Mouse (Mus musculus) heart, embryonic 11.5 days (tissue): ENCODE data around the gene Krt83. TPM values are rescaled to one million over a fixed set of nuclear protein-coding genes. Genes with fewer than 3 reads are reported as not detected.
A peak's percentile ranks its signal among the peaks of the same experiment; 100 is the strongest.

ENCODE experiments used
- ATAC-seq: fragments of 200-750 bp; cut with Nextera tagmentation; replicated peaks from 2 replicates; pipeline ENCODE4 v1.8.0; 2017; ENCODE audit warnings: moderate library complexity; ENCODE audit not compliant: insufficient number of reproducible peaks, low FRiP score, low TSS enrichment
- H3K27ac ChIP-seq: fragments of 300-500 bp; sonication (generic); 2 replicates; pipeline ENCODE4 v1.5.1; 2014; ENCODE audit warnings: mild to moderate bottlenecking, low read depth, low read length
- H3K27me3 ChIP-seq: fragments of 300-500 bp; sonication (generic); 2 replicates; pipeline ENCODE4 v1.6.1; 2014; ENCODE audit warnings: mild to moderate bottlenecking, low read length, mixed read lengths; ENCODE audit not compliant: control insufficient read depth, insufficient read depth
- H3K36me3 ChIP-seq: fragments of 300-500 bp; sonication (generic); 2 replicates; pipeline ENCODE4 v1.6.1; 2014; ENCODE audit warnings: mild to moderate bottlenecking, low read length, moderate library complexity, mixed read lengths; ENCODE audit not compliant: control insufficient read depth, insufficient read depth
- H3K4me1 ChIP-seq: fragments of 300-500 bp; sonication (generic); 2 replicates; pipeline ENCODE4 v1.6.1; 2014; ENCODE audit warnings: low read length; ENCODE audit not compliant: control insufficient read depth, insufficient read depth
- H3K4me2 ChIP-seq: fragments of 300-500 bp; sonication (generic); 2 replicates; pipeline ENCODE4 v1.6.1; 2014; ENCODE audit warnings: mild to moderate bottlenecking, moderate library complexity
- H3K4me3 ChIP-seq: fragments of 300-500 bp; sonication (generic); 2 replicates; pipeline ENCODE4 v1.5.1; 2014; ENCODE audit warnings: low read depth, low read length
- H3K9ac ChIP-seq: fragments of 300-500 bp; sonication (generic); 2 replicates; pipeline ENCODE4 v1.6.1; 2014; ENCODE audit warnings: mild to moderate bottlenecking, low read depth, low read length, moderate library complexity
- H3K9me3 ChIP-seq: fragments of 300-500 bp; sonication (generic); replicated peaks from 2 replicates; pipeline ENCODE4 v1.6.1; 2016; ENCODE audit warnings: low read length; ENCODE audit not compliant: control insufficient read depth
- WGBS: fragments of 180-500 bp; shearing (Covaris S2); extraction: QIAGEN DNeasy Blood & Tissue Kit; methylation state at CpG from one replicate; pipeline ENCODE4 v1.1.7; 2014; ENCODE audit not compliant: insufficient replicate concordance; 5-methylcytosine and 5-hydroxymethylcytosine counted together
- polyA plus RNA-seq: library from polyadenylated mRNA; unstranded; fragments of >200 nt; fragmentation: Nextera tagmentation; extraction: Ambion mirVana; gene quantifications from 2 replicates; pipeline ENCODE4 v1.2.1, GENCODE M21; 2014

Gene Krt83
- polyA plus RNA-seq, 1 experiment from 2014 or later: not detected

GRCm38 (mm10) chr15:101484939-101485338 lies 6.4 kb downstream of the Krt83 start:
- no peak overlapping the region for H3K9ac ChIP-seq
- H3K9me3 ChIP-seq: no peaks in the 10 kb centered on the region
- ATAC-seq: no peak
- no peaks in the 10 kb centered on the region for H3K36me3 ChIP-seq
- 79% methylated on average over 1 of the region's 1 CpGs for WGBS
- H3K4me2 ChIP-seq: no peak overlapping the region
- H3K4me3 ChIP-seq: no peak overlapping the region
- H3K4me1 ChIP-seq: peaks cover 8% of the 10 kb centered on the region
- H3K27ac ChIP-seq: 0 out of 2 replicates have a peak overlapping the region, but pooled peaks have one; percentile 29
- H3K27me3 ChIP-seq: peaks cover 6% of the 10 kb centered on the region

DNA sequence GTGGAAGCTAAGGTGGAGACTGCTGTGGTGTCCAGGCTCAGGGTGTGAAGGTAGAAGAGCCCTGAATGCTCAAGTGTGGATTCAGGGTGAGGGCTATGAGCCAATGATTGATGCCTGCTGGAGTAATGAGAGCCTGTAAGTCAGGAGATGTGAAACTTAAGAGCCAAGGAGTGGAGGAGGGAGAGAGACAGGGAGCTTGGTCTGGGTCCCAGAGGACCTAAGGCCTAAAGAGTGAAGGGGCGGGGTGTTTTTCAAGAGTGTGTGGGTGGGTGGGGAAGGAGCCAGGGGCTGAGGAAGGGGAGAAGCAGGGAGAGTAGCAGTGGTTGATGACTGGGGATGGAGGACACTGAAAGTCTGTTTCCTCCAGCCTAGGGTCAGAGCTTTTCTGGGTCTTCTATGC lies 7.7 kb downstream of the Krt83 start:
- Histone ChIP-seq H3K27me3 (peaks cover 18% of the 10 kb centered on the region), H3K4me3 (no peak overlapping the region), H3K27ac (no peak overlapping the region), H3K9ac (no peak overlapping the region), H3K36me3 (no peaks in the 10 kb centered on the region), H3K9me3 (no peaks in the 10 kb centered on the region), H3K4me1 (peaks cover 12% of the 10 kb centered on the region), H3K4me2 (no peak overlapping the region)
- 67% methylated on average over 1 of the region's 1 CpGs for WGBS
- no peak for ATAC-seq

DNA sequence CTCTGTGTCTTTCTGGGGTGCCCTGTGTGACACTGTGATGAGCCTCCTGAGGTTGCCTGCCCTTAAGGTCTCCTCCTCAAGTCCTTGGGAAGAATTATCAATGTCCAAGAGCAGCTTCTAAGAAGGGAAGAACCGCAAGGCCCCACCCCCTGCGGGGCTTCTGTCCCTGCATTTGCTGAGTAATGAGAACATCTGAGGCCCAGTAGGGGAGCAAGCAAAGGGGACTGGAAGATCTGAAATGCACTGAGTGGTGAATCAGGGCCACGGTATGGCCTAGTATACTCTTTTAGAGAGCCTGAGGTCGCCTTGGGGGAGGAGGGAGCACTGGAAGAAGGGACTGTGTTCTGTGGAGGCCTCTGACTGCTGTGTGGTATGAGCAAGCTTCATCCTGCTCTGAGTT lies 9.3 kb downstream of the Krt83 start:
- H3K4me3 ChIP-seq: no peak overlapping the region
- no peaks in the 10 kb centered on the region for H3K36me3 ChIP-seq
- ATAC-seq: no peak
- H3K4me1 ChIP-seq: peaks cover 12% of the 10 kb centered on the region
- WGBS: 31% methylated on average over 4 of the region's 4 CpGs
- no peak overlapping the region for H3K4me2 ChIP-seq
- peaks cover 22% of the 10 kb centered on the region for H3K27me3 ChIP-seq
- H3K27ac ChIP-seq: no peak overlapping the region
- H3K9ac ChIP-seq: no peak overlapping the region
- no peaks in the 10 kb centered on the region for H3K9me3 ChIP-seq

DNA sequence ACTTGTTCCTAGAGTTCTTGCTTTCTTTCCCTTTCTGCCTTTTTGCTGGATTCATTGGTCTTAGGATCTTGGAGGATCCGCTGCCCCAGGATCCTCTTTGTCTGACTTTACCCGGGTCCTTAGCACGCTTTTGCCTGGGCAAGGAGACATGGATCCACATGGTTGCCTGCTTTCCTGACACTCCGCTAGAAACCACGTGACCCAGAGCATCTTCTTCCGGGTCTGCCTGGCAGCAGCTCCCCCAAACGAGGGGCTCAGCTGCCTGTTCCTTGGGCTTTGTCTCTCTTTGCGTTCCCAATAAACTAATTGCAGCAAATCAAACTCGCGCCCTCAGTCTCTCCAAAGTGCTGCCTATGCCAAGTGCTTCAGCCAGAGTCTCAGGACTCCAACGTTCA lies 11.6 kb downstream of the Krt83 start:
- no peak for ATAC-seq
- Histone ChIP-seq H3K27ac (no peak overlapping the region), H3K4me3 (peak overlapping the region; percentile 35), H3K36me3 (no peaks in the 10 kb centered on the region), H3K9me3 (no peaks in the 10 kb centered on the region), H3K27me3 (peaks cover 22% of the 10 kb centered on the region), H3K9ac (no peak overlapping the region), H3K4me2 (peak overlapping the region; percentile 66), H3K4me1 (peaks cover 5% of the 10 kb centered on the region; the same call in 1 of the 2 replicates)
- 39% methylated on average over 11 of the region's 11 CpGs for WGBS

DNA sequence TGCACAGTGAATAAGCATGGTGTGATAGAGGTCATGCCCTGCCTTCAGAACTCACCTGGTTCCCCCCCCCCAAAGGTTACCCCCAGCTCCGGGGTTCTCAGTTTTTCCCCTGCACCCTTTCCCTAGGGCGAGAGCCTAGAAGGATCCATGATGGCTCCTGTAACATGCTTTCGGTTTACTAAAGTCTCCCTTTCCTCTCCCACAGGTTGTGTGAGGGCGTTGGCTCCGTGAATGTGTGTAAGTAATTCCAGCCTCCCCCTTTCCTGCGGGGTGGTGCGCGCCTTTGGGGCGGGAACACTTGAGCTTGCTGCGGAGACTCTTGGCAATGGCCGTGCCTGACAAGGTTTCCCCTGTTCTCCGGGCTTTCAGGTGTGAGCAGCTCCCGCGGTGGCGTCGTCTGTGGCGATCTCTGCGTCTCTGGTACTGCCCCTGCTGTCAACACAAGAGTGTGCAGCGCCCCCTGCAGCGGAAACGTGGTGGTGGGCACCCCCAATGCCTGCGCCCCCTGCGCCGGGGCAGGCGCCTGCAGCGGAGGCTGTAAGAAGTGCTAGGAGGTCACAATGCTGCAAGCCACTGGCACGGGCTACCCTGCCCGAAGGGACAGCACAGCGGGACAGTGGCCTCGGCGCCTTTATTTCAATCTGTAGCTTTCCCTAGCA lies 12.2 kb downstream of the Krt83 start:
- no peak for ATAC-seq
- no peaks in the 10 kb centered on the region for H3K36me3 ChIP-seq
- H3K27me3 ChIP-seq: peaks cover 22% of the 10 kb centered on the region
- H3K27ac ChIP-seq: no peak overlapping the region
- H3K4me3 ChIP-seq: peak overlapping the region; percentile 35
- 11% methylated on average over 31 of the region's 31 CpGs for WGBS
- peak overlapping the region; percentile 66 for H3K4me2 ChIP-seq
- H3K9ac ChIP-seq: 0 out of 2 replicates have a peak overlapping the region, but pooled peaks have one; percentile 34
- H3K4me1 ChIP-seq: peaks cover 5% of the 10 kb centered on the region; the same call in 1 of the 2 replicates
- H3K9me3 ChIP-seq: no peaks in the 10 kb centered on the region

DNA sequence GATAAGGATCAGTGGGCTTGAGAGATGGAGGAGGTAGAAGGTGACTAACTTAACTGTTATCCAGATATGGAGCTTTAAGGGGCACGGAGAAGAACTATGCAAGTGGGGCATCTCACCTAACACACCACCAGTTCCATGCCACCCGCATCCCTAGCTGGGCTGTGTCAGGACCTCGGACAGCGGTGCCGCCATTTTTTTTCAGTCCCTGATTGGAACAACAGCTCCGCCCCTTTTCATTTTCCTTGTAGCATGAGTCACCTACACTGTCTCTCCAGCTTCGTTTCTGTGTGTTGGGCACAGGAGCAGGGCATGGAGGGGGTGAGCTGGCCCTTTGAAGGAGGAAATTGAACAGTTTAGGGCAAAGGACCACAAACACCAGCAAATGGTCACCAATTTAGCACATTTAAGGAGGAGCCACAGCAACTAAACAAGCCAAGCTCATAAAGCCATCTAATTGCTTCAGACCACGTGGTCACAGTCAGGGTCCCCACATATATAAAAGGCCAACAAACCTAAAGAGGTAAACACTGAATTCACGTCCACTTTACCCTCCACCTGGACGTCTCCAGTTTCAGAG lies 18.3 kb downstream of the Krt83 start, which contains the start of gene Krt86:
Gene Krt86, plus strand, starts transcription at position 527 of the 577 bp plus-strand sequence.
- Histone ChIP-seq H3K4me1 (no peaks in the 10 kb centered on the region), H3K9me3 (no peaks in the 10 kb centered on the region), H3K27me3 (no peaks in the 10 kb centered on the region; the same call in 1 of the 2 replicates), H3K4me2 (no peak within 1 kb of the TSS), H3K4me3 (no peak within 1 kb of the TSS), H3K9ac (no peak within 1 kb of the TSS), H3K27ac (no peak within 1 kb of the TSS), H3K36me3 (no peaks in the 10 kb centered on the region)
- 23% methylated on average over 10 of the region's 10 CpGs for WGBS
- ATAC-seq: no peak

DNA sequence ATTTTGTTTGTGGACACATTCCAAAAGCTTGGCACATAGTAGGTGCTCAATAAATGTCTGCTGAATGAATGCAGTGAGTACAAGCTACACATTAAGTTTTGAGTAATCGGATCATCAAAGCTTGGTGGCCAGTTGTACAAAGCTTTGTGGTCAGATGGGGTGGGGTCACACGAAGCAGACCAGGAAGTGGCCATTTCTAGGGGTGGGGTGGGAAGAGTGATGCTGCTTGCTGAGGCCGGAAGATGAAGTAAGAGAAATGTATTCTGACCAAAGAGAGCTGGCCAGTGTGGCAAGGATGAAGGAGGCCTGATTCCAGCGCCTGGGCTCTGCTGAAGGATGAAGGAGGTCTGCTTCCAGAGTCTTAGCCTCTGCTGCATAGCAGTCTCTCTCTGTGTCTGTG lies 22.2 kb downstream of the Krt83 start:
- H3K36me3 ChIP-seq: no peaks in the 10 kb centered on the region
- 70% methylated on average over 4 of the region's 4 CpGs for whole genome bisulfite sequencing
- H3K27me3 ChIP-seq: no peaks in the 10 kb centered on the region
- no peak overlapping the region for H3K4me3 ChIP-seq
- ATAC-seq: no peak
- H3K9me3 ChIP-seq: no peaks in the 10 kb centered on the region
- H3K4me2 ChIP-seq: no peak overlapping the region
- no peaks in the 10 kb centered on the region for H3K4me1 ChIP-seq
- no peak overlapping the region for H3K9ac ChIP-seq
- H3K27ac ChIP-seq: no peak overlapping the region

- H3K4me3 ChIP-seq: no peak within 1 kb of the TSS
- no peaks in the 10 kb centered on the region for H3K4me1 ChIP-seq
- H3K9me3 ChIP-seq: no peaks in the 10 kb centered on the region
- no peaks in the 10 kb centered on the region for H3K27me3 ChIP-seq
- 79% methylated on average over 13 of the region's 13 CpGs for WGBS
- no peak for ATAC-seq
- H3K27ac ChIP-seq: no peak within 1 kb of the TSS
- H3K36me3 ChIP-seq: no peaks in the 10 kb centered on the region
- no peak within 1 kb of the TSS for H3K9ac ChIP-seq
- no peak within 1 kb of the TSS for H3K4me2 ChIP-seq
These were observed 27.7 kb downstream of the Krt83 start, which contains the start of gene Krt81 for GRCm38 (mm10) chr15:101463651-101464050. Gene Krt81, minus strand, starts transcription at chr15:101463751.
